Mouse (Mus musculus) hindbrain, embryonic 13.5 days (tissue): ENCODE measurements at regions not wholly inside any gene's neighbourhood (a gene's known extent, or its start where the extent isn't known, plus 50 kb on each side); places are given as distances from the start of the nearest gene placed in this dataset.

ENCODE experiments used
- ATAC-seq: fragments of 200-750 bp; cut with Nextera tagmentation; 2 replicates; pipeline ENCODE4 v1.8.0; 2017; ENCODE audit warnings: moderate TSS enrichment; ENCODE audit not compliant: low FRiP score
- H3K27ac ChIP-seq: fragments of 300-500 bp; sonication (generic); 2 replicates; pipeline ENCODE4 v1.5.1; 2015; ENCODE audit warnings: inconsistent platforms, mild to moderate bottlenecking, moderate library complexity
- H3K27me3 ChIP-seq: fragments of 300-500 bp; sonication (generic); 2 replicates; pipeline ENCODE4 v1.6.1; 2015; ENCODE audit warnings: mild to moderate bottlenecking, inconsistent platforms
- H3K36me3 ChIP-seq: fragments of 300-500 bp; sonication (generic); 2 replicates; pipeline ENCODE4 v1.6.1; 2015; ENCODE audit warnings: mild to moderate bottlenecking, inconsistent platforms
- H3K4me1 ChIP-seq: fragments of 300-500 bp; sonication (generic); replicated peaks from 2 replicates; pipeline ENCODE4 v1.6.1; 2015; ENCODE audit warnings: inconsistent platforms
- H3K4me2 ChIP-seq: fragments of 300-500 bp; sonication (generic); 2 replicates; pipeline ENCODE4 v1.6.1; 2015; ENCODE audit warnings: inconsistent platforms, mild to moderate bottlenecking, moderate library complexity
- H3K4me3 ChIP-seq: fragments of 300-500 bp; sonication (generic); 2 replicates; pipeline ENCODE4 v1.5.1; 2015; ENCODE audit warnings: mild to moderate bottlenecking, inconsistent platforms
- H3K9ac ChIP-seq: fragments of 300-500 bp; sonication (generic); 2 replicates; pipeline ENCODE4 v1.6.1; 2015; ENCODE audit warnings: mild to moderate bottlenecking, inconsistent platforms
- H3K9me3 ChIP-seq: fragments of 300-500 bp; sonication (generic); 2 replicates; pipeline ENCODE4 v1.6.1; 2016; ENCODE audit warnings: inconsistent platforms
- WGBS: fragments of 180-500 bp; shearing (Covaris S2); methylation state at CpG from one replicate; pipeline ENCODE4 v1.1.7; 2015; 5-methylcytosine and 5-hydroxymethylcytosine counted together

DNA sequence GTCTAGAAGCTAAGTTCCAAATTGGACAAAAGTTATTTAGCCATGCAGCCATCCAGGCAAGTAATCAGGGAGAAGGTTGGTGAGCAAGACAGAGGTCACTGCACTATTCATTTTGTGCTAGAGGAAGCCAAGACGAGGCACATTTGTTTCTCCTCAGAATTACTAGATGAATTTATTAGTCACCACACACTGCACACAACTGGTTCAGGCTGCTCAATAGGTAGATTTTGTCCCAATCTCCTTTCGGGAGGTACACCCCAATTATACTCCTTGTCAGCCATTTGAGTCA lies 67.1 kb upstream of the Pam start:
- Histone ChIP-seq H3K36me3 (no peaks in the 10 kb centered on the region), H3K9me3 (no peaks in the 10 kb centered on the region), H3K9ac (no peak overlapping the region), H3K4me3 (no peak overlapping the region), H3K27ac (no peak overlapping the region), H3K4me2 (no peak overlapping the region), H3K4me1 (no peaks in the 10 kb centered on the region), H3K27me3 (no peaks in the 10 kb centered on the region)
- ATAC-seq, result no peak
- WGBS, result 73% methylated on average over 2 of the region's 2 CpGs

DNA sequence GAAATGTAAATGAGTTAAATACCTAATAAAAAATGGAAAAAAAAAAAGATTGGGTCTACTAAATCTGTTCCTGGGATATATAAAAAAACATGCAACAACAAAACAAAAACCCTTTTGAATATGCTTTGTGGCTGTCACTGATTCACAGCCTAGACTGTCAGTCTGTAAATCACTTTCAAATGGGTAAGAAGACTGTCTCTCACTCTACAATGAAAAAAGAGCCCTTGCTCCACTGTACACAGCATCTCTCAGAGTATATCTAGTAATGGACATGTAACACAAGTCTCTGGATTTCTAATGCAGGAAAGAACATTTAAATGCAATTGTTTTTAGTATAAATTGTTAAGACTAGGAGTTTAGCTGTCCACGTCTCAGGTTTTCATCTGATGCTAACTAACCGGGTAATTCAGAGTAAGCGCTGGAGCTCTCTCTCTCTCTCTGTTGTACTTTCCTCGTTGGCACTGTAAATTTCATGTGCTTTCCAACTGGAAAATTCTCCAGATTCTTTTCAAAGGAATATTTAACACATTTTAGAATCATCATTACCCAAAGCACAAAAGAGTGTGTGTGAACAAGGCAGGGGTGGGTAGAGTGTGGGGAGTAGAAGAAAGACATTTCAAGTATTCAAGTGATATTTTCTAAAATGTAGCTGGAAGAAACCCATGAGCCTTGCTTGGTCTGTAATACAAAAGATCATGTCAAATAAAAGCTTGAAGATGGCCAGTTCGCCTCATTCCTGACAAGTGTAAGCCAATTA lies 66.6 kb upstream of the Pam start:
- 83% methylated on average over 5 of the region's 5 CpGs for WGBS

DNA sequence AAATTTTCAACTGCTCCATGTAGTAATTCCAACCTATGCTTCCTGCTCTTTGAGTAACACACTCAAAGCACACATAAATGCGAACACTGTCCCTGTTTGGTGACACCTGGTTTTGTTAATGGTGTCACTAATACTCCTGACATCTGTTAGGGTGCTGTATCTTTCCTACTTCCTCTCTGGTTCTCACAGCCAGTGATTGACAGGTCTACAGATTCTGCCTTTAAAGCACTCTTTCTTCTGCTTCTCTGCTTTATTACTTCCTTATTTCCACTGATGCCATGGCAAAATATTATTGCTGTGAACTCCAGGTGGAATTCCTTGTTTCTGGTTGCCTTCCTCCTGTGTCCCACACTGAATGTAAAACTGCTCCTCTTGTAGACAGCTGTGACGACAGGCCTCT lies 63.5 kb upstream of the Pam start:
- ATAC-seq, result no peak
- Histone ChIP-seq H3K4me2 (no peak overlapping the region), H3K27ac (no peak overlapping the region), H3K36me3 (no peaks in the 10 kb centered on the region), H3K27me3 (no peaks in the 10 kb centered on the region), H3K9ac (no peak overlapping the region), H3K9me3 (no peaks in the 10 kb centered on the region), H3K4me3 (no peak overlapping the region), H3K4me1 (no peaks in the 10 kb centered on the region)
- WGBS, result 77% methylated on average over 2 of the region's 2 CpGs

More for the DNA sequence above, 66.6 kb upstream of the Pam start:
- Histone ChIP-seq H3K27ac (no peak overlapping the region), H3K9ac (no peak overlapping the region), H3K4me1 (no peaks in the 10 kb centered on the region), H3K4me3 (no peak overlapping the region), H3K36me3 (no peaks in the 10 kb centered on the region), H3K9me3 (no peaks in the 10 kb centered on the region), H3K4me2 (no peak overlapping the region), H3K27me3 (no peaks in the 10 kb centered on the region)
- ATAC-seq, result no peak

DNA sequence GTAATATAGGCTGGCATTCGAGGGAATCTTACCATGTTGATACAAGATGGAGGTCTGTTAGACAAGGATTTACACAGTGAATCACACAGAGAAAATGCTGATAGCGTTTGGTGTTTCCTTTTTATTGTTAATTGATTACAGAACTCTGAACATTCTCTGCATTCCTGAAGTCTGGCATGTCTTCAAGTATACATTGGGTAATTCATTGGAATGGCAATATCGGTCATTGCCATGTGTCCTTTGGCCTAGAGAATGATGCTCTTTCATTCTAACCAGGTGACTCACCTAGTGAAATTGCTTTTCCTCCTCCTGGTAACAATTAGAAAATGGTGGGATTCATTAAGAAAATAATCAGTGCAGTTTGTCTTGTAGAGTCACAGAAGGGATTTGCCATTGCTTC lies 51.9 kb upstream of the Pam start:
- H3K36me3 ChIP-seq, result no peaks in the 10 kb centered on the region
- WGBS, result 76% methylated on average over 3 of the region's 3 CpGs
- no peaks in the 10 kb centered on the region for H3K27me3 ChIP-seq
- ATAC-seq, result no peak
- H3K4me1 ChIP-seq, result no peaks in the 10 kb centered on the region
- H3K4me2 ChIP-seq, result no peak overlapping the region
- H3K9ac ChIP-seq, result no peak overlapping the region
- H3K4me3 ChIP-seq, result no peak overlapping the region
- H3K9me3 ChIP-seq, result no peaks in the 10 kb centered on the region
- no peak overlapping the region for H3K27ac ChIP-seq
